Mouse (Mus musculus): ENCODE measurements at regions not wholly inside any gene's neighbourhood (a gene's known extent, or its start where the extent isn't known, plus 50 kb on each side); places are given as distances from the start of the nearest gene placed in this dataset.
"Not testable (repeated sequence)": the region's sequence is repeated elsewhere in the genome, so short reads cannot be mapped to it uniquely, and the experiment has no call there.

- DNase-seq (ENCODE audit: low read depth, low spot score) = no peak
These were observed 179.3 kb downstream of the Csl start for GRCm38 (mm10) chr10:99580191-99580590.

- no peak for DNase-seq (ENCODE audit: low read depth, low spot score)
These were observed 178.4 kb downstream of the Csl start for GRCm38 (mm10) chr10:99581074-99581473.

- DNase-seq (ENCODE audit: low read depth, low spot score) = no peak
These were observed 174.6 kb downstream of the Csl start for GRCm38 (mm10) chr10:99584855-99585254.

GRCm38 (mm10) chr10:99592220-99592619 is 167.2 kb downstream of the Csl start:
- peak; percentile 62 for DNase-seq (ENCODE audit: low read depth, low spot score)

- DNase-seq (ENCODE audit: low read depth, low spot score) = no peak
These were observed 163.8 kb downstream of the Csl start for GRCm38 (mm10) chr10:99595659-99596058.

- DNase-seq (ENCODE audit: low read depth, low spot score) = not testable (repeated sequence)
These were observed 160.0 kb downstream of the Csl start for GRCm38 (mm10) chr10:99599142-99600120.

GRCm38 (mm10) chr10:99602331-99602730 is 157.1 kb downstream of the Csl start:
- no peak for DNase-seq (ENCODE audit: low read depth, low spot score)

- DNase-seq (ENCODE audit: low read depth, low spot score) = no peak
These were observed 155.3 kb downstream of the Csl start for GRCm38 (mm10) chr10:99604172-99604571.

- DNase-seq (ENCODE audit: low read depth, low spot score) = no peak
These were observed 151.0 kb downstream of the Csl start for GRCm38 (mm10) chr10:99608477-99608876.

GRCm38 (mm10) chr10:99609420-99609819 is 150.0 kb downstream of the Csl start:
- DNase-seq (ENCODE audit: low read depth, low spot score) = no peak

GRCm38 (mm10) chr10:99610890-99611289 is 148.6 kb downstream of the Csl start:
- no peak for DNase-seq (ENCODE audit: low read depth, low spot score)

GRCm38 (mm10) chr10:99614392-99615249 is 144.8 kb downstream of the Csl start:
- DNase-seq (ENCODE audit: low read depth, low spot score) = no peak

- no peak for DNase-seq (ENCODE audit: low read depth, low spot score)
These were observed 144.1 kb downstream of the Csl start for GRCm38 (mm10) chr10:99615371-99615770.

GRCm38 (mm10) chr10:99615779-99616178 is 143.7 kb downstream of the Csl start:
- DNase-seq (ENCODE audit: low read depth, low spot score) = peak; percentile 93

- DNase-seq (ENCODE audit: low read depth, low spot score) = no peak
These were observed 141.8 kb downstream of the Csl start for GRCm38 (mm10) chr10:99617623-99618022.

- DNase-seq (ENCODE audit: low read depth, low spot score) = peak; percentile 85
These were observed 139.9 kb downstream of the Csl start for GRCm38 (mm10) chr10:99619421-99620151.

GRCm38 (mm10) chr10:99620489-99620888 is 139.0 kb downstream of the Csl start:
- no peak for DNase-seq (ENCODE audit: low read depth, low spot score)

- no peak for DNase-seq (ENCODE audit: low read depth, low spot score)
These were observed 132.1 kb downstream of the Csl start for GRCm38 (mm10) chr10:99627355-99627754.

GRCm38 (mm10) chr10:99632250-99632985 is 127.0 kb downstream of the Csl start:
- no peak for DNase-seq (ENCODE audit: low read depth, low spot score)

GRCm38 (mm10) chr10:99635796-99636195 is 123.7 kb downstream of the Csl start:
- no peak for DNase-seq (ENCODE audit: low read depth, low spot score)

GRCm38 (mm10) chr10:99639022-99639421 is 120.4 kb downstream of the Csl start:
- DNase-seq (ENCODE audit: low read depth, low spot score) = no peak

Data from forelimb bud, embryonic 11.5 days (tissue).